Mouse (Mus musculus): Measurements from ENCODE around the gene Rph3a.
"Not testable (repeated sequence)": the region's sequence is repeated elsewhere in the genome, so short reads cannot be mapped to it uniquely, and the experiment has no call there.

The Rph3a gene

DNA sequence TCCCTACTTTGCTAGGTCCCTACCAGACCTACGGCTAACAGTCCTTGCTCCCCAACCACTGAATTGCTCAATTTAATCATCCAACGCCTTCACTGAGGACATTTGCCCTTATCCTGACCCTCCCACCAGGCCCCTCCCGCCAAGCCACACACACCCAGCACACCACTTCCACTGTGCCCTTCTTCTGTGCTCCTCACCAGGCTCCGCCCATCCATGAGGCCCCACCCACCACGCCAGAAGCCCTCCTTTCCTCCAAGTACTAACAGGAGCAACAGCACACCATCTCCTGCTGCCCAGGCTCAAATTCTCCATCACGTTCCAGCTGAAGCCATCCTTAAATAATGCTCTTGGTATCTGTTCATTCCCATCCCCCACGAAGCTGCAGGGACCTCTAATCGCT is 35.4 kb downstream of the Rph3a start:
- DNase-seq (ENCODE audit: low spot score) = no peak

DNA sequence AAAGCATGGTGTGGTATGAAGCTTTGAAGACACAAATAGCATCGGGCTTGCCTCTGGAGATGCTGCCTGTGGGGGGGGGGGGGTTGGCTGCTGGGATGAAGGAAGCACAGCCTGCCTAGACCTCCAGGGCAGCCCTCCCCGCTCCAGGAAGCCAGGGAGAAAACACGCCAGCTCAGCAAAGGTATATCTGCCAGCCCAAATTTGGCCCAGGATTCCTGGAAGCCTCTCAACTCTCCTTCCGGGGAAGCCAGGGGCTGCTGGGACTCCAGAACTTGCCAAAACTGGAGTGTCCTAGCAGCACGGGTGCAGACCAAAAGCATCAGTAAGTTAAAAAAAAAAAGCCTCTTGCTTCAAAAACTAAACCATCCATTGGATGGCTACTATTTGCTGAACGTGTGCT is 37.6 kb downstream of the Rph3a start:
- DNase-seq (ENCODE audit: low spot score) = no peak

DNA sequence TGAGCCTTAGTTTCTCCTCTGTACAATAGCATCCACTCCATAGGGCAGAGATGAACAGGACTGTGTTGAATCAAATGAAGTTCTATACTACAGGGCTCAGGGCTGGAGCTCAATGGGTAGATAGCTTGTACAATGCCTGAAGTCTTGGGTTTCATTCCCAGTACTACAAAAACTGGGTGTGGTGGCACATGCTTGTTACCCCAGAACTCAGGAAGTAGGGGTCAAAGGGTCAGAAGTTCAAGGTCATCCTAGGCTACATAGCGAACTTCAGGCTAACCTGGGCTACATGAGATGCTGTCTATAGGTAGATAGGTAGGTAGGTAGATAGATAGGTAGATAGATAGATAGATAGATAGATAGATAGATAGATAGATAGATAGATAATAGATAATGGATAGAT is 38.6 kb downstream of the Rph3a start:
- DNase-seq (ENCODE audit: low spot score) = no peak

DNA sequence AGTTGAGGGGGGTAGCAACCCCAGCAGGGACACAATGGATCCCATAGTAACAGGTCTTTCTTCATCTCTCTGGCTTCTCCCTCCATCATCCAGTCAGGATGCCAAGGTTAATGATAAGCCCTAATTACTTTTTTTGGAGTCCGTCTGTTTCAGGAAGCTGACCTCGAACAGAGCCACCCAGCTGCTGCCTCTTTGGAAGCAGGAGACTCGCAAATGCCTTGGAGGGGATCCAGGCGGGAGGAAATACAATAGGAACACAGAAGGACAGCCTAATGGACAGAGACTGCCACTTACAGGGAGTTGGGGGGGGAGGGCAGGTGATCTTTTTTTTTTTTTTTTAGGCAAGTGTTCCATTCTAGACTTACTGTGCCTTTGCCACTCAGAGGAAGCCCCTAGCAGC is 40.2 kb downstream of the Rph3a start:
- DNase-seq (ENCODE audit: low spot score) = no peak

DNA sequence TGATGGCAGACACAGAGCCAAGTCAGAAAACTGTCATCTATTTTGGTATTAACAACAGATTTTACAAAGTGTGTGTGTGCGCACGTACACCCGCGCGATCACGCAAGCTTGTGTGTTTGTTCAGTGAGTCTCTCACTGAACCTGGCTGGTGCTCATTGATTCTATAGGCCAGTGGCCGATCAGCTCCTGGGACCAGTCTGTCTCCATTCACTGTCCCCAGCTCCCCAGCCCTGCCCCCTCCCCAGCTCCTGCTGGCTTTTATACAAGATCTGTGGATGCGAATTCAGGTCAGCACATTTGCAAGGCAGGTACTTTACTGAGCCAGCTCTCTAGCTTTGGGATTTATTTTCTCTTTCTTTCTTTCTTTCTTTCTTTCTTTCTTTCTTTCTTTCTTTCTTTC is 41.1 kb downstream of the Rph3a start:
- no peak for DNase-seq (ENCODE audit: low spot score)

DNA sequence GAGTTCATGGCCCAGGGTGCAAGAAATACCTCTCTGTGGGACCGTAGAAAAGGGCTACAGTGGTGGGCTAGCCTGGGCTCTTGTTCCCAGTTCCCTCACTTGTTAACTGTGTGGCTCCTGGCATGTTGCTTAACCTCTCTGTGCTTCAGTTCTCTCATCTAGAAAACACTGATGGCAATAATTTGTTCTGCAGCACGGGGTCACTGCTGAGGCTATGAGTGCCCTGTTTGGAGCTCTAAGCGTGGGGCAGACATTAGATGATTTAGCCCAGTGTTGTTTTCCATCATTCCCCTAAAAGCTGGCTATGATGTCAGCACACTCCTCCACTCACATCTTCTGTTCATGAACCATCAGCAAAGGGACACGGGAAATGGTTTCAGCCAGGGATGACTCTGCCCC is 41.8 kb downstream of the Rph3a start:
- DNase-seq (ENCODE audit: low spot score) = no peak

DNA sequence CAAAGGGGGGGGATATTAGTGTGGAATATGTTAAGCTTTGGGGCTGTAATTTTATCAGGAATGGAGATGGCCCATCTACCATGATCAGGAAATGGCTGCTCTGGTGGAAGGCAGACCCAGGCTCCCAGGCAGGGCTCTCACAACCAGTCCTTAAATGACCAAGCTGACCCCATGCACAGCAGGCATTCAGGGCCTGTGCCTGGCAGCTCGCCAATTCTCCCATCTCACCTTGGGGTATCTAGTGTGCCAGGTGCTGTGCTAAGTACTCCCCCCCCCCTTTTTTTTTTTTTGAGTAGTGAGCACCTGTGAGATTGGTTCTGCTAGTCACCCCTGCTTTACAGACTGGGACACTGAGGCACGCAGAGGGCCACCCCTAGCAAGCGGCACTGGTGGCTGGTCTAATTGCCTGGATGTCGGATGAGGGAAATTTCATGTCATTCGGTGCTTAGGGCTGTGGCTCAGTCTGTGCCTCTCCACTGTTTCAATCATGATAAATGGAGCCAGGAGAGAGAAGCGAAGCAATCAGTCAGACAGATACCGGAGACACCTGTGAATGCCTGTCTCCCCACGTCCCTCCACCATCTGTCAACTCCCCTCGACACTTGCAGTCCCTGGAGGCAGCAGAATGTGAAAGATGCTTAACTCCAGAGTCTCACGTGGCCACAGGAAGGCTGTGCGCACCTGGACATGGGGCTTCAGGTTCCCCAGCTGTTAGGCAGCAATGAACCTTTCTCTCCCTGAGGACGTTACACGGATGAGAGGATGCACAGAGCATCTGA is 42.3 kb downstream of the Rph3a start:
- DNase-seq (ENCODE audit: low spot score) = no peak

DNA sequence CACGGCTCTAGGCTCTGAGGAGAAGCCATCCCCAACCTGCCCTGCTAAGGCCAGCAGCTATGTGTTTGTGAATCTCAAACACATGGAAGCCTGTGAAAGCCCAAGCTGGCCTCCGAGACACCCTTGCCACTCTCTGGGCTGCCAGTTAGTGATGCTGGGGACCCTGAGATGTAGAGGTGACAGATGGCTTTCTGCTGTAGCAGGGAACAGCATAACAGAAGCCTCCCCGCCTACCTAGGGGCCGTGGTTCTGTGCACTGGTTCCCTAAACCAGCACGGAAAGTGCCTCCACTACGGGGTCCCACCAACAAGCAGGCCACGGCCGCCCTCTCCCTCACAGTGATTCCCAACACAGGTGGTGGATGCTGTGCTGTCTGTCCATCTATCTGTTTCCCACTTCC is 43.0 kb downstream of the Rph3a start:
- no peak for DNase-seq (ENCODE audit: low spot score)

DNA sequence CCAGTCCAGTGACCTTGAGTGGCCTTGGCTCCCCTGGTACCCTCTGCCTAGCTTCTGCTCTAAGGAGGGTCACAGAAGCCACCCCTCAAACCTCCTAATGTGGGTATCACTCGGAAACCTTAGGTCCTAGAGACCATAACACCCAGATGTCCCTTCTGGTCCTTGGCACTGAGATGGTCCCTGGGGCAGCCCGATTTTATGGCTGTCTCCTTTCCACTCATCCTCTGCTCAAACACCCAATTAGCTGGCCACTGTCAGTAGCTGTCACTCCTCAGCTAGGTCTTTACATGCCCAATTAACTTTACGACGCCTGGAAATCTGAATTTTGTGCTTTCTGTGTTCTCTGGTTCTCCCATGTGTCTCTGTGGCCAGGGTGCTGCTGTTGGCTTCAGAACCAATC is 43.7 kb downstream of the Rph3a start:
- no peak for DNase-seq (ENCODE audit: low spot score)

DNA sequence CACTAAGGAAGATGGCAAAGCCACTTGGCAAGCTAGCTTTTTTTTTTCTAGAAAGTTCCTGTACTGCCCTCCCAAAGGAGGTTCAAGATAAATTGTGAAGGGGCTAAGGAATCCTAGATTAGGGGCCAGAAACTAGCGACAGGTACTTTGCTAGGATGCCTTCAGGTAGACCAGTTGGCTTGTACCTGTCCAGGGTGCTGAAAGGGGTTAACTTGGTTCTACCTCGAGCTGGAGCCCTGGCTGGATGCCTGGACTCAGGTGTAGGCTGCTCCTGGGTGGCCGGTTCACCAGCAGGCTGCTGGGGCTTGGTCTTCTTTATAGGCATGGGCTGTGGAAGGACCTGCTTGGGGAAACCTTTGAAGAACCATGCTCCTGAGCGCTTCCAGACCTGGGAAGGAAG is 48.9 kb downstream of the Rph3a start:
- DNase-seq (ENCODE audit: low spot score) = no peak

DNA sequence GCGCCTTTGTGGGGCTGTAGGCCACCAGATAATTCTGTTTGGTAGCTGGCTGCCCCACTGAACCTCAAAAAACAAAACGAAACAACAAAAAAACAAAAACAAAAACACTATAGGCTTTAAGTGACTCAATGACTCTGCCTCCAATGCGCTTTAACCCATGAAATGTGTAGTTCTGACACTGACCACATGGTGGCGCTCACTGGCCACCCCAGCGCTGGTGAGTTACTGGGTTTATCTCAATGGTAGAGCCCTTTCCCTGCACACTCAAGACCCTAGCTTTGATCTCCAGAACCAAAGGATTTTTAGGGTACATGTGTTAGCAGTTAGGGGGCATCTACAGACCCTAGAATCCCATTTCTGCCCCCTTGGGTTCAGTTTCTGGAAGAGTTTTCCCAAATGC is 55.9 kb downstream of the Rph3a start:
- no peak for DNase-seq (ENCODE audit: low spot score)

DNA sequence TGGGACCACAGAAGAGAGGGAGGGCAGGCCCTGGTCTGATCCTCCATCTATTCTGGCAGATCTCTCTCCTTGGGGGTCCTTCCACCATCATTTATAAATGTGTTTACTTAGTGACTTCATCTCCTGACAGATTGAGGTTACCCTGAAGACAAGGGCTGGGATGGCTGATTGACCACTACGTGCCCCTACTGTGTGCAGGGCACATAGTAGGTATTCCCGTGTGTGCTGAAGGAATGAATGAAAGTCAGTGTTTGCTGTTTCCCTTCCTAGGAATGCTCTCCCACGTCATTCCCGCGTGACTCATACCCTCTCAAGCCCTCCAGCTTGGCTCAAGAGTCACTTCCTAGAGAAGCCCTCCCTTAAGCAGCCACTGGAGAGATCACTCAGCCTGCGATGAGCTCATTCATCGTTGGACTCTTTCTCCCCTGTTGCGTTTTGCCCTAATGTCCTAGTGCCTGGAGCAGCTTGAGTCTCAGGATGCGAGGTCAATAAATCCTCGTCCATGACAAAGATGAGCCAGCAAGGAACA is 57.6 kb downstream of the Rph3a start:
- DNase-seq (ENCODE audit: low spot score) = no peak

DNA sequence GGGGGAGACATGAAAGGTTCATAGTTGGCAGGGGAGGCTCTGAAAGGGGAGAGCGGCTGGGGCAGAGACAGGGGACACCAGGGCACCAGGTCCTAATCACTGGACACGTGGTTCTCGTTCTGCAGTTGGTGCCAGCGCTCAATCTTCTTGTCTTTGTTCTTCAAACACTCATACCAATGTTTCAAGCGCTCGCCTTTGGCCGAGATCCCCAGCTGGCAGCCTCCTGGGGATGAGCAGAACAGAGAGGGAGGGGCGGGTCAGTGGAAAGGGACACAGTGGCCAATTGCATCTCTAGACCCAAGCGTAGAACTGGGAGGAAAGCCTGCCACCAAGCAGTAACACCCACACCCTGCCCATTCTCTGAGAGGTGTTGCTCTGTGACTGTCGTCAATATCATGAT is 67.8 kb downstream of the Rph3a start:
- DNase-seq (ENCODE audit: low spot score) = no peak

DNA sequence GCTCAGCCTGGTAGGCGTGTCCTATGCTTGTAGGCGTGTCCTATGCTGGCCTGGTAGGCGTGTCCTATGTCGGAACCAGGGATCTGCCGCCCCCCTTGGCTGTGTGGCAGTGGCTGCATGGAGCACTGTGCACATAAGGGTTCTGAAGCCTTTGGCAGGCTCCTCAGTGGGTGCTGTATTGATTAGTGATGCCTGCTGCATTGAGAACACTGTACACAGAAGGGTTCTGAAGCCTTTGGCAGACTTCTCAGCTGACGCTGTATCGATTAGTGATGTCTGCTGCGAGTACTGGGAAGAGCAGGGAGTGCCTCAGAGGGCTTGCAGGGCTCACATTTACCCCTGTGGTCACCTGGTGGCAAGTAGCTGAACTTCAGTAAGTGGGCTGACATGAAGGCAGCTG is 71.3 kb downstream of the Rph3a start:
- no peak for DNase-seq (ENCODE audit: low spot score)

DNA sequence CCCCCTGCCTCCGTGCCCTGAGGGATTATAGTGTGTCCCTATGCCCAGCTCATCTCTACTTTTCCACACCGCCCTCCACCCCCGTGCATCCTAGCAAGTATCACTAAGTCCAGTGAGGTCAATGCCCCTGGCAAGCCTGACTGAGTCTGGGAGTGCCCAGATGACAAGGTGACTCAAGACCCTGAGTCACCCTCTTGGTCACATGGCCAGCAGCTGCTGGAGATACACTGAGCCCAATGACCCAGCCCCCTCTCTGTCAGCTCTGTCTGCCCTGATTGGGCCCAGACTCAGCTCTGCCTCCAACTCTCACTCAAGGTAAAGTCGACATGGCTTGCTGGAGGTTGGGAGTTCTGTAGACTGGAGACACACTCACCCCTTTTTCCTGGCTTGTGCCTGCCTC is 72.1 kb downstream of the Rph3a start:
- no peak for DNase-seq (ENCODE audit: low spot score)

DNA sequence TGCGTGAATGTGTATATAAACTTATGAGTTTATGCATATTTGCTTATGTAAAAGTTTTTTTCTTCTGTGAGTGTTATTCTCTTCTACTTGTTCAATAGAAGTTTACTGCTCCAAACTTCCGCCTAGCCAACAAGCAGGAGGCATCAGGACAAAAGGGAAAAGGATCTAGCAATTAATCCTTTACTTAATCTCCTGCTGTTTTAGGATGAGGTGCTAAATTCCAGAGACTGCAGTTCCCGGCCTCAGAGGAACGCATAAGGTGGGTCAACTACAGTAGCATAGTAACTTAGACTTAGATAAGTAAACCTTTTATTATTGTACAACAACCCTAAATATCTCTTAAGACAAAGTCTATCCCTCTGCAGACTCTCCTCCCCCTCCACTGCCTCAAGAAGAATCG is 75.9 kb downstream of the Rph3a start:
- no peak for DNase-seq (ENCODE audit: low spot score)

DNA sequence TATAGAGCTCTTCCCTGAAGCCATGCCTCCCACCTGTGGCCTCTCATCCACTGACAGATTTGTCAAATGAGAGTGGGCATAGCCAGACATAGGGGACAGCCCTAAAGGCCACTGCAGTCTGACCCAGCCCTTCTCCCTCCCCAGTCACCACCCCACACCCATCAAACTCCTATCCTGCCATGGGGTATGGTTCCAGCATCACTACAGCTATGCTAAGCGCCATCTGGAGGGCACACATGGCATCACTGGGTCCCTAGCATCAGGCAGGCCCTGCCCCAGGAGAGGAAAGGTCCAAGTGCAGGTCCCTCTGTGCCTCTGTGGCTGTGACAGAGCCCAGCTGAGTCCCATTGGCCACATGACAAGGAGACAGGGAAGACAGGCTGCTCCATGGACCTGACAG is 82.9 kb downstream of the Rph3a start:
- no peak for DNase-seq (ENCODE audit: low spot score)

DNA sequence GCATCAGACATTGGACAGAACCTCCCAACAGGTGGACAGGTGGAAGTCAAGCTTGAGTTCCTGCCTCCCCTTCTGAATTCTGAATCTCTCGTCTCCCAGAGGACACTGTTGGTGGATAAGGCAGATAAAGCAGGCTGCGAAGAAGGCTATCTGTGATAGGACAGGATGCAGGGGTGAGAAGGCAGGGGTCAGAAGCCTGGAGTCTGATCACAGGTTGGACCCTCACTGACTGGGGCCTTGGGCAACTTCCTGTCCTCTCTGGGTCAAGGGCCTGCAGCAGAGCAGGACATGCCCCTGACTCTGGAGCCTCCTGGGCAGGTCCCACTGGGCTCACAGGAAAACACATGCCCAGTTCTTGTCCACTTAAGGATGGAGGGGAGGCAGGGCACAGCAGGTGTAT is 83.6 kb downstream of the Rph3a start:
- DNase-seq (ENCODE audit: low spot score) = not testable (repeated sequence)

DNA sequence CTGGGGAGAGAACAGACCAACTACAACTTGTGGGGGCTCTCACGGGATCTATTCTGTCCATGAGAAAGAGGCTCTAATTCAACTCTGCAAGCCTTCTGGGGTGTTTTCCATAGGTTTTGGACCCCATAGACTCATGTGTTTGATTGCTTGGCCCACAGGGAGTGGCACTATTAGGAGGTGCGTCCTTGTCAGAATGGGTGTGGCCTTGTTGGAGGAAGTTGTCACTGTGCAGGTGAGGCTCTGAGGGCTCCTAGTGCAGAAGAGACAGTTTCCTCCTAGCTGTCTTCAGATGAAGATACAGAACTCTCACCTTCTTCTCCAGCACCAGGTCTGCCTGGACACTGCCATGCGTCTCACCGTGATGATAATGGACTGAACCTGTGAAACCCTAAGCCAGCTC is 85.4 kb downstream of the Rph3a start:
- not testable (repeated sequence) for DNase-seq (ENCODE audit: low spot score)

DNA sequence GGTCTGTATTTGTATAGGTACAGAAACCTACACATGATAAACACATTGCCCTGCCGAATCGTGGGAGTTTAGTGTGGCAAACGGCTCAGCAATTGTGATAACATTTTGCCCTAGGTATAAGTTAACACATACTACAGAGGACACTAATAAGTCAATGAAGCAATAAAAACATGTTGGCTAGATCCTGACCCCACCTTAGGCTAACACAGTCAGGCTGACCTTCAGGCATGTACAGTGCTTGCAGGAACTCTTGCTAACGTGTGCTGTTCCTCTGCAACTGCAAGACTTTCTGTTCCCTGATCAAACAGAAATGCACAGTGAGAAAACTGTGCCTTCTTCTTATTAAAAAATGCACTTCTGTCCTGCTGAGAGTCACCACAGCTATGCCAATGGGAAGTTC is 85.9 kb downstream of the Rph3a start:
- DNase-seq (ENCODE audit: low spot score) = no peak

DNA sequence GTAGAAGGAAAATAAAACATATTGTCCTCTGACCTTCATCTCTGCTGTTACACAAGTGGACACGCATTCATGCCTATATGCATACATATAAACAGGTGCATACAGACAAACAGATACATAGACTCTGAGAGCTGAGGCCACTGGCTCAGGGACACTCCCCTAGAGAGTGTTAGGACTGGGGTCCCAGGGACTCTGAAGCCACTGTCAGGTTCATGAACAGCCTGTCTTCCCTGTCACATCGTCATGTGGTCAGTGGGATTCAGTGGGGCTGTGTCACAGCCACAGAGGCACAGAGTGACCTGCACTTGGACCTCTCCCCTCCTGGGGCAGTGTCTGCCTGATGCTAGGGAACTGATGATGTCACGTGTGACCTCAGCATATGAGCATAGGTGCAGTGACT is 89.6 kb downstream of the Rph3a start:
- DNase-seq (ENCODE audit: low spot score) = no peak

DNA sequence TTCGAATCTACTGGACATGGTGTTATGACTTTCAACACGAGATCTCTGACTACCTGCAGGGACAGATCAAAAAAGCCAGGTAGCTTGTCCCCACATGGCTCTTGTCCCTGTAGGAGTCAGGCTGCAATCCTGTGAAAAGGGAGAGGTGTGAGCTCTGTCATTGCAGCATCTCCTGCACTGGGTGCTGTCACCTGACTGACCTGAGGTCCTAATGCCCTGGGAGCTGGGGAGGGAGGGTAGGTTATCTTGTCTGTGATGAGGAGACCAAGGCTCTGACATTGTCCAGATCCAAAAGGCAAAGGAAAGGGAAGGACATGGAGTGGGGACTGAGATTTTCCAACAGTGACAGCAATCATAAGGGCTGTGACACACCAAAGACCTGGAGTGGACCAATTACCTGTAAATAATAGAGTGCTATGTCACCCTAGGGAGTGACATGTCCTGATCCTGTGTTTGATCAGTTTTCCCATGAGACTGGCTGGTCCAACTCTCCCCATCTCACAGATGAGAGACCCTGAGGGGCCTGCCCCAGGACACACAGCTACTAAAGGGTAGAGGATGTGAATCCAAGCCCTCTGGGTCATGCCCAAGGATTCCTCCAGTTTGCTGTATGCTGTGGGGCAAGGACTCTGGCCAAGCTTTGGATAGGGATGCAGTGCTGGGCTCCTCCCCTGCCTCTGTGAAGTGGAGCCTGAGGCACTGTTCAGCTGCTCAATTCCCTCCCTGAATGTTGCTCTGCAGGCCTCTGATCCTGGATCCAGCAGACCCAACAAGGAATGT is 90.5 kb downstream of the Rph3a start:
- DNase-seq (ENCODE audit: low spot score) = not testable (repeated sequence)

DNA sequence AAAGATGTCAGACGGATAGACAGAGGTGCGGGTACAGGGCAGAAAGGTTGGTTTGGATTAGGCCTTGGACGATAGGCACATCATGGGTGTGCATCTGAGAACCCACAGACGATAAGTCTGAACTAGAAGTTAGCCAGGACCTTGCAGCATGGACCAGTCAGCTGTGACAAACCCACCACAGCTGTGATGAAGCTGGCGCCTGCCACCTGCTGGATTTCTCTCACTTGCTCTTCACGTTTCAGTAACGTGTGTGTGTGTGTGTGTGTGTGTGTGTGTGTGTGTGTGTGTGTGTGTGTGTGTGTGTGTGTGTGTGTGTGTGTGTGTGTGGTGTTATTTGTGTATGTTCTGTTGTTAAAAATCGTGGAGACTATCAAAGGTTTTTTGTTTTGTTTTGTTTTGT is 95.7 kb downstream of the Rph3a start, which contains the start of gene Oas1d:
Gene Oas1d (plus strand): TSS at position 333 of the 400 bp plus-strand sequence.
- DNase-seq (ENCODE audit: low spot score) = not testable (repeated sequence)

Measured in MN1 (cell line).